Mouse (Mus musculus): Measurements from ENCODE around the gene Atxn7l2. TPM values are rescaled to one million over a fixed set of nuclear protein-coding genes. Genes with fewer than 3 reads are reported as not detected.

Atxn7l2 gene
- 28.1 to 38.7 TPM (median 30.5 TPM) in 4 replicates for total RNA-seq (2023; ENCODE audit: inconsistent age)

DNA sequence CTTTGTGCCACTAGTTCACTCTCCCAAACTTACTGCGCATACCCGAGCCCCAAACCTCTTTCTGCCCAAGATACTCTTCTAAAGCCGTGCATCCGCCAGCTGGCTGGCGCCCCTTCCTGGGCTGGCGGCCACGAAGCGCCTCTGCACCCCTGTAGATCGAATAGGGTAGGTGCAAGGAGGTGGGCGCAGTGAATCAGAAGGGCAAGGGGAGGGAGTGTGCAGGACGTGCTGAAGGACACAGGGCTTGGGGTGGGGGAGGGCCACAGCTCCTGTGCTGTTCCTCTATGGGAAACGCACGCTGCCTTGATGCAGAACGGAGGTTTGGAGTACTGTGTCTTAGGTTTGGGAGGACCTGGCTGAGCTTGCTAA is at the start of gene Atxn7l2:
Gene Atxn7l2 (minus strand): TSS at position 164 of the 369 bp plus-strand sequence.

DNA sequence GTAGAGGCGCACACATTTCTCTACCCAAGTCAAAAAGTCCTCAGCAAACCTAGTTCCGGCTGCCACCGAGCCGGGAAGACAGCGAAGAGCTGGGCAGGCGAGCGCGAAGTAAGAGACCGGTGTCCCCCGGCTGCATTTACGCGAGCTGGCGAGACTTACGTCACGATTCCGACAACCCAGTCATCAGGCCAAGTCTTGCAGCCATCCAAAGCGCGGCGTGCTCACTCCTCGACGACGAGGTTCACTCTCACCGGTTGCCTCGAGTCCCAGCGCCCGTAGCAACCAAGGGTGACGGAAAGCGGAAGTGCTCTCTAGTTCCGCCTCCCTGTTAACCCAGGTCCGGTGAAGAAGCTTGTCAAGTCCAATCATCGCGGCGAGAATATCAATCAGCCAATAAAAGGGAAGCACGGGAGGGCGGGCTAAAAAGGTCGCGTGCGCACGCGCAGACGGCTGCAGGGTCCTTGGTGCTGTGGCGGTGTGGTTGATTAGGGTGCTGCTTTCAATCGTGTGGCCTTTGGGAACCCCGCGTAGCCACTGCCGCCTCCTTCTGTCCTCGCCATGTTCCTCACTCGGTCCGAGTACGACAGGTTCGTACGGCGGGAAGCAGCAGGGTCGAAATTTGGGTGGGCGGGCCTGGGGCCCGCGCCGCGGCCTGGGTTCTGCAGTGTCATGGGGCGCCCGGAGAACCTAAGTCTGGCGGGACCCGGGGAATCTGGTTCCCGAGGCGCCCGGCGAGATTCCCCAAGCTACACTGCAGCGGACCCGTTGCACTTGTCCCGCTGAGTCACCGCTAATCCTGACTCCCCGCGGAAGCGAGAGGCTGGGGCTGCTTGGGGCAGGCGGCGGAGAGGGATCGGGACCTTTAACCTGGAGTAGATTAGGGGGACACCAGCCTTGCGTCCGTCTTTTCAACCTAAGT is 46.2 kb upstream of the Atxn7l2 start, which contains the start of gene Psma5:
Gene Psma5 (plus strand): TSS at position 208 of the 919 bp plus-strand sequence.

DNA sequence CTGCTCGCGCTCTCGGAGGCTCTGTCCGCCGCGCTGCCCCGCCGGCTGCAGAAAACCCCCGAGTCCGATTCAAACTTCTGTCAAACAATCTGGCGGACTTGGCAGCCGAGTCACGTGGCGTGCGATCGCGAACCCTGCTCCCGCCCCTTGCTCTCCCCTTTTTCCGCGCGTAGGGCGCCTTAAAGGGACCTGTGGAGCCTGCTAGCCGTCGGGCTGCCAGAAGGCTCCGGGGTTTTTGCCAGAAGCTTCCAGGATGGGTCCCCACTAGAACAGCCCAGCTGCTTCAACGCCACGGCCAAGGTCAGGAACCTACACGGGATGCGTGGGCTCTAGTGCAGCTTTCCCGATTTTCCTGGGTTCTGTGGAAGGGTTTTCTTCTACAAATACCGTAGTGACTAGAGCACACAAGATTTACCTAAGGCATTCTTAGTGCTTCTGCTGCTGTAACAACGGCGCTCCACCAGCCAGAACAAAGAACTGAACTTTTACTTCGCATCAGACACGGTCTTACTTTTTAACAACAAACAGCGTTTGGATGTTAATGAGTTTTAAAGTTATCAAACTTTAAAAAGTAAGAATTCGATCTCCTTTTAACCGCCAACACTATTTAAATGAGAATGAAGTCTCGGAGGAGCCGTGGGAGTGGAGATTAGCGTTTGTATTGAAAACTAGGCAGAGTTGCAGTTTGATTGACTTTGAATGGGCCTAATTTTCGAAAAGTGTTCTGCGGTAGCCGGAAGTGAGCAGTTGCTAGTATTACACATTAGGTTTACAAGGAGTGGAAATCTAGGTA is 16.0 kb upstream of the Atxn7l2 start, which contains the start of gene Sypl2:
Gene Sypl2 (minus strand): TSS at position 91 of the 793 bp plus-strand sequence.

DNA sequence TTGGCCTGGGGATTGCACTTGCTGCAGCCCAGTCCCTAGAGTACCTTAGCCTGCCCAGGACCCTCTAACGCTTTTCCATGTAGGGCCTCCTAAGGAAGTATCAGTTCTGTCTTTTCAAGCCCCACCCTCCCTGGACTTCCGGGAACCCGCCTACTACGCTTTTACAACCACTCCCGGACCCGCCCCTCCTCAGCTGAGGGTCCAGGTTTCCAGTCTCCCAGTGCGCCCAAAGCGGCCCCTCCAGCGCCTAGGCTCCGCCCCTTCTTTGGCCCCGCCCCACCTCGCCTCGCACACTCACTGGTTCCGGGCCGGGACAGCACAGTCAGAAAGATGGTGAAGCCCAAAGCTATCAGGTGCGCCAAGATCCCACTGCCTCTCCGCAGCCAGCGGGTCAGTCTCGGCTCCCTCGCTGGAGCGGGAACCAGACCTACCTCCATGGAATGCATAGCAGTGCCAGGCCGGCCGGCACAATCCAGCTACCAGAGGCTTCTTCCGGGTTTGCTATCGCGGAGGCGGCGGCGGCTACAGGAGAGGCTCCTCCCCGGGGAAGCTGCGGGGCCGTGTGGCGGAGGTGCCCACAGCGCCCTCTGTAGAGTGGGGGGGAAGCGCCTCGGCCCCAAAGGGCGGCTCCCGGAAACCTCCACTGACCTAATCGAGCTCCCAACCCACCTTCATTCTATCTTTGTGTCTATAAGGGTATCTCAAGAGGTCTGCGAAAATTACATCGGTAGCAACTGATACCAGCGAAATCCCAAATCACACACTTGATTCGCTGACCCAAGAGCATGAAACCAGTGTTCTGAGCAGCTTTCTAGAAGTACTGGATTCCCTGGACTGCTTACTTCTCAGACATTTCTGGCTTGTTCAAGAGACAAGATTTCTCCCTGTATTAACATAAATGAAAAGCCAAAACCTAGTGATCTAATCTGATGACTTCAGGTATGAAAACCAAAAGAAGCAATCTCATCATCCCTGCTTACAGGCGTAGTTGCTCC is 10.1 kb downstream of the Atxn7l2 start, which contains the start of gene Cyb561d1:
Gene Cyb561d1 (minus strand): TSS at position 884 of the 995 bp plus-strand sequence.

DNA sequence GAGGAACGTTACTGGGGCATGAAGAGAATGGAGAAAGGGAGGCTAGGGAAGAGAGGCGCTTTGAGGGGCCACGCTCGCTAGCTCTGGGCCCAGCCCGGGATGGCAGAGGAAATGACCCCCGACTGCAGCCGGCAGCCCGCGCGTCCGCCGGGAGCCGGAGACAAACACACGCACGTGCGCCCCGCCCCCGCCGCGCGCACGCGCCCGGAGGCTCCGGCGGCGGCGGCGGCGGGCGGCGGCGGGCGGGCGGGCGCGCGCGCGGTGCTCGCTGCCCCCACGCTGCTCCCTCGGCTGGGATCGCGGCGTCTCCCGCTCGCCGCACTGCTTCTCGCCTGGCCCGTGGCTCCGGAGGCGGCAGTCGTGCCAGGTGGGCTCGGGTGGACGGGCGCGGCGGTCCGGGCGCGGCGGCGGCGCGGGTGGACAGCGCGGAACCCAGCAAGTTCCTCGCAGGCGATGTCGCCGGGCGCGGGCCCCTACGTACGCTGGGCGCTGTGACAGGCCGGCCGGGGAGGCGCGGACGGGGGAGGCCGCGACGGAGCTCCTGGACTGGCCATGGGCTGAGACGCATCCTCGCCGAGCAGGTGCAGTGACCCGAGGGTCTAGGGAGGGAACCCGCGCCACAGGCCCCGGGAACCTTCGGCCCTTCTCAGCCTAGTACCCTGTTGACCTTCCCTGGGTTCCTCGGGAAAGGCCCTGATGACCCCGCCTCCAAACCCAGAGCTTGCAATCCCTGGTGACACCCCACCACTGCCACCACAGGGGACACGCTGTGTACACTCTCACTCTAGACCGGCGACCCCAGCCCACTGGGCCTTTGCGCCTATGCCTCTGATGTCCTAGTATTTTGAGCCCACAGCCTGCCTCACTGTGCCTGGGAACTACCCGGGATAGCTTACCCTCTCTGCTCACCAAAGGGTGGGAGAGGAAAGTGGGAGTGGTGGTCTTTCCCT is 24.4 kb downstream of the Atxn7l2 start, which contains the start of gene Amigo1:
Gene Amigo1 (plus strand): TSS at position 238 of the 950 bp plus-strand sequence.

DNA sequence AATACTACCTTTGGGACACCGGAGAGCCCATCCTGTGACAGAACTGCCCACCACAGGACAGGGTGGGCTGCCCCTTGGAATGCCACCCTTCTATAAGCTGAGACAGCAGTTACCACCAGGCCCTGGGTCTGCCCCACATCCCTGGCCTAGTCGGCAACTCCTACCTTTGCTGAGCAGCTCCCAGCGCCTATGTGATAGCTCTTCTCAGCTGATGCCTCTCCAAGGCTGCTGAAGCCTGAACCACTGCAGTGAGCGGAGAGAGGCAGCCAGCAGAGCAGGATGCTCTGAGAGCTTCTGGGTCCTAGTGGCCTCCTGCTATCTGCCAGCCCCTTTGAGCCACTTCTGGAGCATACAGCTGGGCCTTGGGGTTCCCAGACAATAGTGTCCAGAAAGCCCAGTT is 56.1 kb downstream of the Atxn7l2 start, which contains the start of gene Gpr61:
Gene Gpr61 (minus strand): TSS at position 227 of the 400 bp plus-strand sequence.

Other genes with a start within 250 kb of the Atxn7l2 start
- gene Gstm3, start 241.7 kb downstream of the Atxn7l2 start, total RNA-seq (2023; ENCODE audit: inconsistent age) = not detected in 4 replicates
- gene Gstm2, start 224.5 kb downstream of the Atxn7l2 start, total RNA-seq (2023; ENCODE audit: inconsistent age) = 0.51 TPM in 1 of 4 replicates, not detected in the others
- gene Gstm1, start 193.0 kb downstream of the Atxn7l2 start, total RNA-seq (2023; ENCODE audit: inconsistent age) = 11.9 to 14.4 TPM (median 12.6 TPM) in 4 replicates
- 4.1 to 6.6 TPM (median 4.8 TPM) in 4 replicates for gene Gstm4, start 166.0 kb downstream of the Atxn7l2 start, total RNA-seq (2023; ENCODE audit: inconsistent age)
- 29.2 to 32.0 TPM (median 29.8 TPM) in 4 replicates for gene Ampd2, start 124.3 kb downstream of the Atxn7l2 start, total RNA-seq (2023; ENCODE audit: inconsistent age)
- gene Gnat2, start 118.1 kb downstream of the Atxn7l2 start, total RNA-seq (2023; ENCODE audit: inconsistent age) = not detected in 4 replicates
- 67.0 to 68.8 TPM (median 67.8 TPM) in 4 replicates for gene Gnai3, start 64.8 kb downstream of the Atxn7l2 start, total RNA-seq (2023; ENCODE audit: inconsistent age)
- gene Gpr61, start 56.1 kb downstream of the Atxn7l2 start, total RNA-seq (2023; ENCODE audit: inconsistent age) = not detected in 4 replicates
- 1.4 to 4.6 TPM (median 3.2 TPM) in 4 replicates for gene Amigo1, start 24.6 kb downstream of the Atxn7l2 start, total RNA-seq (2023; ENCODE audit: inconsistent age)
- gene Cyb561d1, start 9.7 kb downstream of the Atxn7l2 start, total RNA-seq (2023; ENCODE audit: inconsistent age) = 26.9 to 31.7 TPM (median 31.1 TPM) in 4 replicates
- not detected in 4 replicates for gene Sypl2, start 15.7 kb upstream of the Atxn7l2 start, total RNA-seq (2023; ENCODE audit: inconsistent age)
- 37.3 to 49.8 TPM (median 39.4 TPM) in 4 replicates for gene Psma5, start 46.0 kb upstream of the Atxn7l2 start, total RNA-seq (2023; ENCODE audit: inconsistent age)
- gene Sort1, start 73.1 kb upstream of the Atxn7l2 start, total RNA-seq (2023; ENCODE audit: inconsistent age) = 0.63 to 0.93 TPM (median 0.69 TPM) in 4 replicates
- gene Mybphl, start 154.0 kb upstream of the Atxn7l2 start, total RNA-seq (2023; ENCODE audit: inconsistent age) = not detected in 4 replicates
- 0.74 to 1.4 TPM (median 1.0 TPM) in 4 replicates for gene Psrc1, start 172.9 kb upstream of the Atxn7l2 start, total RNA-seq (2023; ENCODE audit: inconsistent age)
- gene Celsr2, start 204.6 kb upstream of the Atxn7l2 start, total RNA-seq (2023; ENCODE audit: inconsistent age) = 3.3 to 6.2 TPM (median 4.9 TPM) in 4 replicates
- 118 to 128 TPM (median 127 TPM) in 4 replicates for gene Sars, start 234.3 kb upstream of the Atxn7l2 start, total RNA-seq (2023; ENCODE audit: inconsistent age)